Mouse (Mus musculus) E14TG2a.4 (cell line): ENCODE measurements around the gene Ltbr.

ENCODE experiments used
- CTCF ChIP-seq: conservative IDR thresholded peaks from 2 replicates; pipeline ENCODE4 v1.5.1; 2014; ENCODE audit warnings: low read length
- NANOG ChIP-seq: IDR thresholded peaks from 2 replicates; pipeline ENCODE4 v1.6.1; 2014; ENCODE audit warnings: borderline replicate concordance, low read length, mixed read lengths
- POU5F1 ChIP-seq: IDR thresholded peaks from 2 replicates; pipeline ENCODE4 v1.6.1; 2014; ENCODE audit warnings: low read length, borderline replicate concordance

GRCm38 (mm10) chr6:125284751-125285150, 28.9 kb downstream of the Ltbr start:
- TF ChIP-seq CTCF (peak; percentile 46), NANOG (no peak), POU5F1 (no peak)
